Mouse (Mus musculus): ENCODE measurements around the gene Dbx2.

Gene Dbx2

GRCm38 (mm10) chr15:95655860-95656259 is at the start of gene Dbx2:
TSS of gene Dbx2 (minus strand) at chr15:95655960.
- DNase-seq (ENCODE audit: low read depth, low spot score): no peak

- DNase-seq (ENCODE audit: low read depth, low spot score): no peak
Measured at GRCm38 (mm10) chr15:95702206-95702605, 46.4 kb upstream of the Dbx2 start.

- DNase-seq (ENCODE audit: low read depth, low spot score): no peak
Measured at GRCm38 (mm10) chr15:95701573-95701972, 45.8 kb upstream of the Dbx2 start.

- DNase-seq (ENCODE audit: low read depth, low spot score): no peak
Measured at GRCm38 (mm10) chr15:95699371-95699770, 43.6 kb upstream of the Dbx2 start.

GRCm38 (mm10) chr15:95693759-95694158 is 38.0 kb upstream of the Dbx2 start:
- DNase-seq (ENCODE audit: low read depth, low spot score): no peak

DNA sequence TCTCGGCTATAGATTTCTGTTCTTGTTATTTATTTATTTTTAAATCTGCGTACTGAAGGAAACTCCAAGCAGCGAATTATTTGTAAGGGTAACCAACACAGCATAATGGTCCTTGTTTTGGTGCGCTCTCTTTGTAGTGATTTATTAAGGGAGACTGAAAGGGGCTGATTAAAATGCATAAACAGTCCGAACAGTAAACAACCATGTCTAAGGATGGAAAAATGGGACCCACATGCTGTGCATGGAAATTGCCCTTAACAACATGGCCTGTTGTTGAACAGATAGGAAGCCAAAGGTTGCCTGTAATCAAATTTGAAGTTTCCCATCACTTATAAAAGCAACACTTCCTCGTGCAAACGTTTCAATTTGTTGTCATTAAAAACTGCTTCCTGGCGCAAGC is 35.8 kb upstream of the Dbx2 start:
- DNase-seq (ENCODE audit: low read depth, low spot score): no peak

- DNase-seq (ENCODE audit: low read depth, low spot score): no peak
Measured at GRCm38 (mm10) chr15:95691129-95691528, 35.4 kb upstream of the Dbx2 start.

- DNase-seq (ENCODE audit: low read depth, low spot score): no peak
Measured at GRCm38 (mm10) chr15:95682620-95683019, 26.9 kb upstream of the Dbx2 start.

DNA sequence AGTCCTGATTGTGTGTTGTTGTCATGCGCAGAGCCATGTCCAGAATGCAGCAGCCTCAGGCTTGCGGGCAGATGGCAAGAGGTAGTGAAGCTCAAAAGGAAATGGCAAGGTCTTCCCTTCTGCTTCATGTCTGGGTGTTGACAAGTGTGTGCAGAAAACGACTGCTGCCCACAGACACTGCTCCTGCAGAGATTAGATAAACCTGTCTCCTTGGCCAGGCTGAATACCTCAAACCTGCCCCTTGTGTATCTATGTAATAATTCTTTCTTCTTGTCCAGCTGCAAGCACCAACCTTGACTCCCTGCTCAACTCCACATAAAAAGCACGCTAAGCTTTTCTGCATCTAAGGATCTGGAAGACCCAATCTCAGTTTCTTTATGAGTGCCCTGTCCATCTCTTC is 19.9 kb upstream of the Dbx2 start:
- no peak for DNase-seq (ENCODE audit: low read depth, low spot score)

DNA sequence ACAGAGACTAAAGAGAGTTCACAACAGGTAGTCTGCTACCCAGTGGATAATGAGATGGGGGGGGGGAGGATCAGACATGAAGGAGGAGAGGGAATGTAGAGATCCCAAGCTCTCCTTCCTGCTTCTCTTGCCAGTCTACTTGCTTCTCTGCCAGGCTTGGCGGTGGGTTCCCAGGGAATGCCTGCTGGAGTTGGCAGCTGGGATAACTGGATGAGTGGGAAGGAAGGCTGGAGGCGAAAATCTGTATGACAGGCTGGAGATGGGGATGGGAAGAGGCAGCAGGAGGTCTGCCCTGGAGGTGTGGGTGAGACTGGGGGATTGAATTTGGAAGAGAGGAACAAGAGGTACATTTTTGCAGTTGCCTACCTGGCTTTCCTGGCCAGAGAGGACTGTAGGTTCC is 19.4 kb upstream of the Dbx2 start:
- DNase-seq (ENCODE audit: low read depth, low spot score): no peak

DNA sequence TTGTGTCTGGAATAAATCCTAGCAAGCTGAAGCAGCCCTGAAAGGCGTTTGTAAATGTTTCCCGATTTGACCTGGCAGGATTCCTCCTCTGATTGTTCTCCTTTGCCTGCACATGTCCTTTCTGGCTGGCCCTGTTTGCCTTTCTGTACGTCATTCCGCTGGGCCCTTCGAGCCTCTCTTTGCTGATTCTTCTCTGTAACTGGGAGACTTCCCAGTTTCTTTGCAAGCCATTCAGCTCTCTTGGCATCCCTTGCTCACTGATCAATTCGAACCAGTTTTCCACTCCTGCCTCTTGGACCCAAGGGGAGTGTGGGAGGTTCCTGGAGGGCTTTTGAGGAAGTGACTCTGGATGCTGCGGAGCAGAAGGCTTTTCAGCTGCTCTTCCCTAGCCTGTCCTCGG is 11.4 kb upstream of the Dbx2 start:
- DNase-seq (ENCODE audit: low read depth, low spot score): no peak

DNA sequence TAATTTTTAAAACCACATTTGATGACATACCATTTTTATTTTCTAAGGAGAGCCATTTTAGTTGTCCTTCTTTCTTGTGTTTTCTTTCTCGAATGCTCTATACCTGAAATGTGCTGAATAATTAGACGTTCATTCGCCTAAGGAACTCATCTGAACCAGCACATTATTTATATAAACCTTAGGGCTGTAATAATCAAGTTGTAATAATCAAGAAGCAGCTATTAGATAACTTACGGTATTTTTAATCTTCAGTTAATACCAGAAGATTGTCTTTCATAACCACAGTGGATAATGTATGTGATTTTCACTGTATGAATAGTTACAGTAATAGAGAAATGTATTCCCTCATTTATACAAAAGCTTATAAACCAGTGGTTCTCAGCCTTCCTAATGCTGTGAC is 9.2 kb upstream of the Dbx2 start:
- DNase-seq (ENCODE audit: low read depth, low spot score): no peak

GRCm38 (mm10) chr15:95661718-95662117 is 6.0 kb upstream of the Dbx2 start:
- no peak for DNase-seq (ENCODE audit: low read depth, low spot score)

GRCm38 (mm10) chr15:95660368-95660767 is 4.6 kb upstream of the Dbx2 start:
- no peak for DNase-seq (ENCODE audit: low read depth, low spot score)

GRCm38 (mm10) chr15:95654211-95654897 is 1.4 kb downstream of the Dbx2 start:
- no peak for DNase-seq (ENCODE audit: low read depth, low spot score)

DNA sequence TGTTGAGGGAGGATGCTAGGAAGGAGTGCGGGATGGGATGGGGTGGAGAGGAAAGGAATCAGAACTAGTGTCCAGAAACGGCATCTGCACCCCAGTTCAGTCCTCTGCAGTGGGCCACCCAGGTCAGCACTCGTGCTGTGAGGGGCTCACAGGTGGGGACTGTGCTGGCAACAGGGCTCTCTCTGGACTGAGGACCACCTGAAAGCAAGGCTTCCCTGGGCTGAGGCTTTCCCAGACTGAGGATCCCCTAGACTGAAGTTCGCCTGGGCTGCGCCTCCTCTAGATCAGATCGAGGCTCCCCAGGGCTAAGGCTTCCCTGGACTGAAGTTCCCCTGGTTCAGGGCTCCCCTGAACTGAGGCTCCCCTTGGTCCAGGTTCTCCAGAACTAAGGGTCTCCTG is 1.9 kb downstream of the Dbx2 start:
- DNase-seq (ENCODE audit: low read depth, low spot score): no peak

GRCm38 (mm10) chr15:95652898-95653707 is 2.7 kb downstream of the Dbx2 start:
- DNase-seq (ENCODE audit: low read depth, low spot score): no peak

DNA sequence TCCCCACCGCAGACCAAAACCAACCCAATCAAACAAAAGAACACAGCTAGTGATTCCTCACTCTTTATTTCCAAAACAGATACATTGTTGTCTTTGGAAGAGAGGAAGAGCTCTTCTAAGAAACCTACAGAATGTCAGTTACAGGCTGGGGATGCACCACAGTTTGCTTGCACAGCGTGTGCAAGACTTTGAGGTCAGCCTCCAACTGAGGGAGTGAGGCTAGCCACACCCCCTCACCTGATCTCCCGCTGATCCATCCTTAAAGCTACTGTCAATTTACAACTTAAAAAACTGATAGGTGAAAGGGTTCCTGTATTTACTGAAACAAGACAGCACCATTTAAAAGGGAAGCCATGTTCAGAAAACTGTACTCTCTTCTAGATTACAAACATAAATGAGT is 3.9 kb downstream of the Dbx2 start:
- DNase-seq (ENCODE audit: low read depth, low spot score): no peak

DNA sequence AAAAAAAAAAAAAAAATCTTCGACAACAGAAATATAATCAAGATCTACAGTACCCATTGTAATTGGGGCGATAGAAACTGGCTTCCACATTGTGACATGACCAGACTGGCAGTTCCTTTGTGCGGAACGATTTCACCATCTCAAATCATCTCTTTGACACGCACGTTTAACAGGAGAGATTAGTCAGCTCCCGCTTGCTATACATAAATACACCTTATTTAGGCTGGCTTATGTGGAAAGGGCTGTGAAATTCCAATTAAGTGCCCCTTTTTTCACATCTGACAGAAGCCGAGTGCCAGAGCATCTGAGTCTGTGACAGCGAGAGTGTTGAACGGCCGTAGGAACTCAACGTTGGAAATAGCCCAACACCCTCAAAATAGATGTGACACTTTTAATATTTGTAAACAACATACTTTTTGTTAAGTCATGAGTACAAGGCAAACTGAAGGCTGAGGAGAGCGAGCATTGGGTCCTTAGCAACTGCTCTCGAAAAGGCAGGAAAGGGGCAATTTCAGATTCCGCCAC is 12.2 kb downstream of the Dbx2 start:
- DNase-seq (ENCODE audit: low read depth, low spot score): no peak

DNA sequence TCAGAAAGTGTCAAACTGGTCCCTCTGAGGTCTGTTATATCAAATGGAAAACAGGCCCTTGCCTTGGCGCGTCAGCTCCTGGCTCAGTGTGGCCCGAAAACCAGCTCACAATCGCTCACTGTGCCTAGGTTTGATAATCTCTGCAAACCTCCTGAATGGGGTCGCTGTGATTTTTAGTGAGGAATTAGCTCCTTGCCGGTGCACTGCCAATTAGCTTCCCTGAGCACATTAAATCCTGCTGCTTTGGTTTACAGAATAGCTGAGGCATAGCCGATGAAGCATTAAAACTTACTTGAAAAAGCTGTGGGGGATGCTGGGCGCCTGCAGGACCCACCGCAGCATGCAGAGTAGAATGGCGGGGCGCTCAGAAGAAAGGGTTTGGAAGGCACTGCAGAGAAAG is 15.4 kb downstream of the Dbx2 start:
- DNase-seq (ENCODE audit: low read depth, low spot score): no peak

- DNase-seq (ENCODE audit: low read depth, low spot score): no peak
Measured at GRCm38 (mm10) chr15:95639829-95640134, 16.0 kb downstream of the Dbx2 start.

DNA sequence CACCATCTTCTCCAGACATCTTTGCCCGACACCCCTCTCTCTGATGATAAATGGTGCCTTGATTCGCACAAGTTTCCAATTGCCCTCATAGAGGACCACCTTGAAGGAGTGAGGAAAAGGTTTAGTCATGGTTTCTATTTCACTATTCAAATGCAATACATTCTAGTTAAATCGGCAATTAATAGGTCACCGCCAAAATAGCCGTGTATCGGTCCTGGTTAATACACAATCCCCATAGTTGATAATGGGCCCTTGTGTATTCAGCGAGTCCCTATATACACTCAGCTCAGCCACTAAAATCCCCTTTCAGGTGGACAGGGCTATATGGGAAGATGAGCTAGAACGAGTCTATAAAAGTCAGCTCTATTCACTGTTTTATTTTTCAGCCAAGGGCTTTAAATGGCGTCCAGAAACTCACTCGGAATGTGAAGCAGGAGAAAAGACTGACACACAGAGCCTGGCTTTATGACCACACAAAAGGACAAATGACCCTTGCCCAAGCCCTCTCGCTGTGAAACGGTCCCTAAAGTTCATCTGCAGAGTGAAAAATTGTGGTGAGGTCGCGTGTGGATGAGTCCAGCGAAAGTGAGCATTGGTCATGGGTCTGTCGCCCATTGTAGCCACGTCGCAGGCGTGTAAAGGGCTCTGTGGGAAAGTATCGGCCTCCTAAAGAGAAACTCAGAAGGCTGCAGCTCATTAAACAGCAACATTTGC is 16.5 kb downstream of the Dbx2 start:
- no peak for DNase-seq (ENCODE audit: low read depth, low spot score)

GRCm38 (mm10) chr15:95624396-95624795 is 31.4 kb downstream of the Dbx2 start:
- DNase-seq (ENCODE audit: low read depth, low spot score): no peak

All from embryo, embryonic 11.5 days (tissue).